Mouse (Mus musculus) heart, adult 2 months (tissue): ENCODE measurements around the gene Abr. TPM values are rescaled to one million over a fixed set of nuclear protein-coding genes. Genes with fewer than 3 reads are reported as not detected.

ENCODE experiments used
- DNase-seq, 2 experiments: peaks; one replicate each; pipeline ENCODE4 v3.0.0; 2021
- H3K27ac ChIP-seq: fragments of 200-600 bp; 2 replicates; pipeline ENCODE4 v1.8.1; 2022
- H3K27me3 ChIP-seq: fragments of 200-500 bp; 2 replicates; pipeline ENCODE4 v1.6.1; 2012; ENCODE audit warnings: mild to moderate bottlenecking, low read length, inconsistent platforms, mixed read lengths; ENCODE audit not compliant: control insufficient read depth, insufficient read depth
- H3K36me3 ChIP-seq: fragments of 200-500 bp; 2 replicates; pipeline ENCODE4 v1.6.1; 2012; ENCODE audit warnings: low read length, inconsistent platforms; ENCODE audit not compliant: control insufficient read depth, insufficient read depth
- H3K4me1 ChIP-seq: fragments of 200-500 bp; 2 replicates; pipeline ENCODE4 v1.6.1; 2011; ENCODE audit warnings: low read length; ENCODE audit not compliant: control insufficient read depth, insufficient read depth
- H3K4me3 ChIP-seq: fragments of 200-600 bp; 2 replicates; pipeline ENCODE4 v1.8.1; 2022
- H3K79me2 ChIP-seq: fragments of 200-500 bp; replicated peaks from 2 replicates; pipeline ENCODE4 v1.6.1; 2012; ENCODE audit warnings: mild to moderate bottlenecking, inconsistent platforms, low read length, moderate library complexity, mixed read lengths; ENCODE audit not compliant: control insufficient read depth, insufficient read depth
- H3K9ac ChIP-seq: fragments of 200-500 bp; 2 replicates; pipeline ENCODE4 v1.6.1; 2012; ENCODE audit warnings: low read depth, mild to moderate bottlenecking, control low read depth, inconsistent platforms, low read length, mixed read lengths
- CTCF ChIP-seq: fragments of 200-600 bp; IDR thresholded peaks from 2 replicates; pipeline ENCODE4 v1.8.1; 2022; ENCODE audit warnings: antibody characterized with exemption, mild to moderate bottlenecking, moderate library complexity
- EP300 ChIP-seq: fragments of 200-500 bp; IDR thresholded peaks from 2 replicates; pipeline ENCODE4 v1.6.1; 2011; ENCODE audit warnings: low read depth, low read length, control low read depth; ENCODE audit not compliant: insufficient read depth
- POLR2A ChIP-seq: fragments of 200-500 bp; IDR thresholded peaks from 2 replicates; pipeline ENCODE4 v1.6.1; 2011; ENCODE audit warnings: mild to moderate bottlenecking, low read depth, low read length, control low read depth; ENCODE audit not compliant: insufficient read depth
- WGBS: fragments of 180-500 bp; shearing (Covaris S2); methylation state at CpG from one replicate; pipeline ENCODE4 v1.1.7; 2018; 5-methylcytosine and 5-hydroxymethylcytosine counted together
- intact Hi-C: fragments of 180-260 bp; cut with DNase I; formaldehyde crosslinking; loops from one replicate; pipeline ENCODE4 v1.15.1; 2025
- polyA plus RNA-seq: library from polyadenylated mRNA; depleted of rRNA; stranded (reverse); fragments of >200 nt; gene quantifications from 2 replicates; pipeline ENCODE4 v1.2.3, GENCODE M21; 2012
- total RNA-seq, 2 experiments: library from RNA; stranded (reverse); gene quantifications; 2 replicates each; pipeline ENCODE4 v1.2.3; 2021

Gene Abr
- total and polyA plus RNA-seq, 3 experiments, result 23.4 to 32.2 (median 26.6) TPM

DNA sequence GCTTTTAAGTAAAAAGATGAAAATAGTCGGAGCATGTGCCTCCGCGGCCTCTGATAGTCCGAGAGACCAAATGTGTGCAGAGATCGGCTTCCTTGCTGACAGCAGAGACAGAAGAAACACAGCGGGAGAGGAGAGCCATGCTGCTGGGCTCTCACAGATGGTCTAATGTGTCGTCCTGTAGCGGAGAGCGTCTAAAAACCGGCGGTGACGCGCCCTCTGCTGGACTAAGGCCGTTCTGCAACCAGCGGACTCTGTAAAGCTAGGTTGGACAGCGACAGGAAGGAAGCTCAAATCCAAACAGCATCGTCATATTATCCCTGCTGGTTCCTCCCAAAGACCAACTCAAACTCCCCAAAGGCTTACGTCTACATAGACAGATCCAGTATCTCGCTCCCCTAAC, 23.8 kb upstream of the Abr start:
- no peak overlapping the region for H3K27ac ChIP-seq
- peak; percentile 83 to 90 for DNase-seq
- H3K4me3 ChIP-seq, result no peak overlapping the region
- peaks cover 3% of the 10 kb centered on the region for H3K4me1 ChIP-seq
- H3K79me2 ChIP-seq, result no peaks in the 10 kb centered on the region
- WGBS, result under 1% methylated on average over 19 of the region's 19 CpGs
- H3K27me3 ChIP-seq, result no peaks in the 10 kb centered on the region
- no peak for TF ChIP-seq POLR2A
- peak; percentile 58; the same call in 1 of the 2 replicates for TF ChIP-seq EP300
- peak; percentile 99; the same call in 1 of the 2 replicates for TF ChIP-seq CTCF
- intact Hi-C loops, result loop anchor here (5.0 to 10.0 kb wide), 2 partner anchors 101 to 124 kb away; no protein-coding TSS in a partner anchor
- no peak overlapping the region for H3K9ac ChIP-seq
- no peaks in the 10 kb centered on the region for H3K36me3 ChIP-seq

DNA sequence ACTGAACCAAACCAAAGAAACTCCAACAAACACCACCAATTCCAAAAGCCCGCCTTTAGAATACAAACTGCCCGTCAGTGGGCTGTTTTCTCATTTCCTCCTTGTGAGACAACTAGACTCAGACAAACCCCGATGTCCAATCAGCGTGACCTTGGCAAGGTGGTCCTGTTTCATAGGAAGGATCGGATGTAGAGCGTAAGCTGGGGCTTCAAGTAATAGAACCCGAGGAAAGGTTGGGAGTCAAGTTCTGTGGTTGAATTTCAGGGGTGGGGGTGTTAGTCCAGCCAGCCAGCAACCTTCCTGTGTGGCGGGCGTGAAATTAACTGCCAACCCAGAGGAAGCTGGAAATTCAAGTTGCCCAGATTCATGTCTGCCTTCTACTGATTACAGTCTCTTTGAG, 22.9 kb upstream of the Abr start:
- intact Hi-C loops, result loop anchor here (5.0 to 10.0 kb wide), 2 partner anchors 100 to 123 kb away; no protein-coding TSS in a partner anchor
- peaks cover 3% of the 10 kb centered on the region for H3K4me1 ChIP-seq

DNA sequence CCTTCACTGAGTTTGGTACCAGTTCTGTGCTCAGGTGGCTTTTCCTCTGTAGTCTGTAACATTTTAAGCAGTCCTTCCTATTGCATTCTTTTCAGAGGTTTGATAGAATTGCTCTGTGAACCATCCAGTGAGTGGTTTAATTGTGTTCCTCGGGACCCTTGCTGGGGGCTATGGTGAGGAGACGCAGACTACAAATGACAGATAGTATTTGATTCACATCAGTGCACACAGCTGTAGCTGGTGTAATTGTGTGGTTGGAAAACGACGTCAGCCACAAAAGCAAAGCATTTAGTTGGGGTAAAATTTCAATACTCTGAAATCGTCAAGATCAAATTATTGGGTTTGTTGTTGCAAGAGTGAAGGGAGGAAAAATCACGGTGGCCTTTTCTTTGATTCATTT, 22.1 kb upstream of the Abr start:
- H3K4me1 ChIP-seq, result peaks cover 3% of the 10 kb centered on the region
- H3K27ac ChIP-seq, result no peak overlapping the region
- TF ChIP-seq EP300, result no peak
- no peak for TF ChIP-seq CTCF
- TF ChIP-seq POLR2A, result no peak
- no peaks in the 10 kb centered on the region for H3K36me3 ChIP-seq
- H3K4me3 ChIP-seq, result no peak overlapping the region
- 83% methylated on average over 6 of the region's 6 CpGs for WGBS
- no peaks in the 10 kb centered on the region for H3K27me3 ChIP-seq
- H3K79me2 ChIP-seq, result no peaks in the 10 kb centered on the region
- no peak overlapping the region for H3K9ac ChIP-seq
- intact Hi-C loops, result loop anchor here (10.0 kb wide), 1 partner anchor 99 kb away; no protein-coding TSS in a partner anchor
- DNase-seq, result no peak

More for the DNA sequence above, 22.9 kb upstream of the Abr start:
- no peak overlapping the region for H3K4me3 ChIP-seq
- H3K27me3 ChIP-seq, result no peaks in the 10 kb centered on the region
- H3K79me2 ChIP-seq, result no peaks in the 10 kb centered on the region
- WGBS, result 61% methylated on average over 9 of the region's 9 CpGs
- TF ChIP-seq EP300, result no peak
- no peak for TF ChIP-seq POLR2A
- TF ChIP-seq CTCF, result no peak
- no peak for DNase-seq
- no peak overlapping the region for H3K9ac ChIP-seq
- H3K27ac ChIP-seq, result no peak overlapping the region
- no peaks in the 10 kb centered on the region for H3K36me3 ChIP-seq

DNA sequence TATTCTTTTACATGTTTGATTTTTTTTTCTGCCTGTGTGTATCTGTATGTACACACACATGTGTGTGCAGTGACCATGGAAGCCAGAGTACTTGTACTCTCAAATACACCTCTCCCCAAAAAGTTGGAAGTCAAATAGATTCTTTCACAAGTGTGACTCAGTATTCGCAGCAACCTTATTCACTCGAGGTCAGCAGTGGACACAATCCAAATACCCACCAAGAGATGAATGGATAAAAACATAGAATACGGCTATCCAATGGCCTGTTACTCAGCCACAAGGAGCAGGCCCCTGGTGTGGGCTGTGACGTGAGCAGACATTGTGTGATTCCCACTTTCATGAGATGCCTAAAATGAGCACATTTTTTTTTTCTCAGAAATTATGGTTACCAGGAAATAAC, 18.1 kb upstream of the Abr start:
- H3K4me3 ChIP-seq, result no peak overlapping the region
- no peak overlapping the region for H3K9ac ChIP-seq
- no peaks in the 10 kb centered on the region for H3K36me3 ChIP-seq
- H3K79me2 ChIP-seq, result no peaks in the 10 kb centered on the region
- no peaks in the 10 kb centered on the region for H3K4me1 ChIP-seq
- no peak overlapping the region for H3K27ac ChIP-seq
- H3K27me3 ChIP-seq, result no peaks in the 10 kb centered on the region
- WGBS, result 63% methylated on average over 4 of the region's 4 CpGs
- no peak for DNase-seq
- TF ChIP-seq EP300 (no peak), POLR2A (no peak), CTCF (no peak)
- intact Hi-C loops, result loop anchor here (10.0 kb wide), 1 partner anchor 95 kb away; no protein-coding TSS in a partner anchor

DNA sequence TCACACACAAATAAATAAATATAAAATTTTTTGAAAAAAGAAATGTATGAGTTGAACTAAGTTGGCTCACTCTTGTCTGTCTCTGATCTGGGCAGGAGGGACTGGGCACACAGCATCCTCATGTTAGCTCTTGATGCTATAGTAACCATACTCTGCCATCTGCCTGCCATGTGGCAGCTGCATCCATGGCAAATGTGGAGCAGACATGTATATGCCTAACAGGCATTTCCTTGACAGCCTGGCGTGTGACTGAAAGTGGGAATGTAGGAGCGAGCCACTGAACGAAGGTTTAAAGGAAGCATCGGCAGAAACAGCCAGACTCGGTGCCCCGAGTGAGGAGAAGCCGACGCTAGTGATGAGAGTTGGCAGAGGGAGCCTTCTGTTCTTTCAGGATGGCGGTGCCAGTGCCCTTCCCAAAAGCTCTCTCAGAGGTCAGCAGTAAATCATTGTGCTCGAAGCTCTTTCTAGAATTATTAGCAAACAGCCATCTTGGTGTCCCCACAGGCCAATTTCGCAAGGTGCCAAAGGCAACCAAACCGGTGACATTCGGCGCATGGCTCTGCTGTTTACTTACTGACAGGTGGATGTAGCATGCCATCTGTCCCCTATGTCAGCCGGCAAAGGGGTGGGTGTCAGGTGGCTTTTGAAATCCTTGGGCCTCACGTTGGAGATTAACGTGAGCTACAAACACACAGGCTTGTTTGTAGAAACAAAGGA, 17.3 kb upstream of the Abr start:
- Histone ChIP-seq H3K36me3 (no peaks in the 10 kb centered on the region), H3K27ac (no peak overlapping the region), H3K27me3 (no peaks in the 10 kb centered on the region), H3K4me3 (no peak overlapping the region), H3K9ac (no peak overlapping the region), H3K4me1 (no peaks in the 10 kb centered on the region), H3K79me2 (no peaks in the 10 kb centered on the region)
- 87% methylated on average over 17 of the region's 17 CpGs for WGBS
- DNase-seq, result no peak
- TF ChIP-seq EP300 (no peak), POLR2A (no peak), CTCF (no peak)
- intact Hi-C loops, result no loop called here

DNA sequence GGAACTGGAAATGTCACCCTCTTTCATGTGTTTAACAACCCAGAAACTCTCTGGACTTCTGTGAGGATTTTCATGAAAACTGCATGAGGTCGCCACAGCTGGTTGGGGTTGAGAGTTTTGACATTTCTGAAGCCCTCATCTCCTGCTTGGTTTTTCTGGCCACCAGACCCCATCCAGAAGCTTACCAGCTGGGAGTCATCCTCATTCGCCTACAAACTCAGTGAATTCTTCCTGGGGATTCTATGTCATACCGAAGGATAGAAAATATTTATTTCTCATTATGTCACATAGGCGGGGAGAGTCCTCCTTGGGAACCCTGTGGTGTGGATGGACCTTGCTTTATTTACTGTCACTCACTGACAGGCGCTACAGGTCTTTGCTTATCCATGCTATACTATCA, 8.4 kb upstream of the Abr start:
- 81% methylated on average over 5 of the region's 5 CpGs for WGBS
- no peaks in the 10 kb centered on the region for H3K4me1 ChIP-seq
- TF ChIP-seq POLR2A (no peak), CTCF (no peak), EP300 (no peak)
- no peaks in the 10 kb centered on the region for H3K27me3 ChIP-seq
- DNase-seq, result no peak
- H3K9ac ChIP-seq, result no peak overlapping the region
- H3K27ac ChIP-seq, result no peak overlapping the region
- intact Hi-C loops, result no loop called here
- no peaks in the 10 kb centered on the region for H3K36me3 ChIP-seq
- no peak overlapping the region for H3K4me3 ChIP-seq
- no peaks in the 10 kb centered on the region for H3K79me2 ChIP-seq
